Mouse (Mus musculus) left cerebral cortex, adult 2 months (tissue): Measurements from ENCODE around the gene Chd5. TPM values are rescaled to one million over a fixed set of nuclear protein-coding genes. Genes with fewer than 3 reads are reported as not detected.

Experiments used
- DNase-seq, 2 experiments: peaks; one replicate each; pipeline ENCODE4 v3.0.0; 2021 to 2022; ENCODE audit warnings: low spot score in 2 of 2, mixed read lengths in 1 of 2; ENCODE audit errors: extremely low spot score in 1 of 2
- H3K27ac ChIP-seq: fragments of 200-600 bp; 2 replicates; pipeline ENCODE4 v1.8.1; 2022
- H3K4me3 ChIP-seq: fragments of 200-600 bp; 2 replicates; pipeline ENCODE4 v1.8.1; 2022
- CTCF ChIP-seq: fragments of 200-600 bp; IDR thresholded peaks from 2 replicates; pipeline ENCODE4 v1.8.1; 2022; ENCODE audit warnings: antibody characterized with exemption, mild to moderate bottlenecking, moderate library complexity
- intact Hi-C: fragments of 180-260 bp; cut with DNase I; formaldehyde crosslinking; loops from one replicate; pipeline ENCODE4 v1.15.1; 2025
- total RNA-seq, 2 experiments: library from RNA; stranded (reverse); gene quantifications; 2 replicates each; pipeline ENCODE4 v1.2.3; 2021

The Chd5 gene
- total RNA-seq, 2 experiments from 2014 or later = 176 to 194 TPM

DNA sequence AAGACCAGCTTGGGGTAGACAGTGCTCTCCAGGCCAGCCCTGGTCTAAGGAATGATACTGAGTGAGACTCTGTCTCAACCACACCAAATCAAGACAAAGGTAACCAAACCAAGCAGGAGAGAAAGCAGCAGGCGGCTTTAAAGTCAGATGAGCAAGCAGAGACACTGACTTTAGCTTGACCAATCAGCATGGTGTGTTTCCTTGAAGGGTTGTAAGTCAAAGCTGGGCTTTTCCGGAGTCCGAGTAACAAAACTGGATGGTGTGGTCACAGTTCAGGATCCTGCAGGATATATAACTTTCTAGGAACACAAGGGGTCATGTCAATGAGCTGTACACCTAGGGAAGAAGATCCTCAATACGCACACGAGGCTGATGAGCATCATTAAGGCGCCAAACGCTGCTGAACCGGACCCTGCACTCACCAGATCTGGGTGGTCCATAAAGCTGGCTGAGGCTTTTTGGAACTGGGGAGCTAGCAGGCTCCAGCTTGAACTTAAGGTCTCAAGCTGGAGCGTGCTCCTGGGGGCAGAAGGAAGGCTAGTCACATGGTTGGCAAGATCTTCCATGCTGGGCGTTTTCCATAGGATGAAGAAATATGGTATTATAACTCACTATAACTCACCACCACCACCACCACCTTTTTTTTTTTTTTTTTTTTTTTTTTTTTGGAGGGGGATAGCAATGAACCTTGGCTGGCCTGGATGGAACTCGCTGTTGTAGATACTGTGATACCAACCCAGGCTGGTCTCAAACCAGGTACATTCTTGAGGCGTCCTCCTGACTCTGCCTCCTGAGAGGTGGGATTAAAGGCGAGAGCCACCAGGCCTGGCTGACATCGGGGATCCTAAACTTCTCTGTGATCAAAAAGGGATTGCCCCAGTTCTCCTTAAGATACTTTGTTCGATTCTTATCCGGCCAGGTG lies 13.5 kb upstream of the Chd5 start:
- intact Hi-C loops = loop anchor here (5.0 kb wide), 2 partner anchors 152 to 153 kb away; partner anchors contain the start of genes Kcnab2 and Nphp4
- Histone ChIP-seq H3K4me3 (peak overlapping the region; percentile 97), H3K27ac (peak overlapping the region; percentile 34; the same call in 1 of the 2 replicates)
- no peak for DNase-seq
- TF ChIP-seq CTCF = no peak

DNA sequence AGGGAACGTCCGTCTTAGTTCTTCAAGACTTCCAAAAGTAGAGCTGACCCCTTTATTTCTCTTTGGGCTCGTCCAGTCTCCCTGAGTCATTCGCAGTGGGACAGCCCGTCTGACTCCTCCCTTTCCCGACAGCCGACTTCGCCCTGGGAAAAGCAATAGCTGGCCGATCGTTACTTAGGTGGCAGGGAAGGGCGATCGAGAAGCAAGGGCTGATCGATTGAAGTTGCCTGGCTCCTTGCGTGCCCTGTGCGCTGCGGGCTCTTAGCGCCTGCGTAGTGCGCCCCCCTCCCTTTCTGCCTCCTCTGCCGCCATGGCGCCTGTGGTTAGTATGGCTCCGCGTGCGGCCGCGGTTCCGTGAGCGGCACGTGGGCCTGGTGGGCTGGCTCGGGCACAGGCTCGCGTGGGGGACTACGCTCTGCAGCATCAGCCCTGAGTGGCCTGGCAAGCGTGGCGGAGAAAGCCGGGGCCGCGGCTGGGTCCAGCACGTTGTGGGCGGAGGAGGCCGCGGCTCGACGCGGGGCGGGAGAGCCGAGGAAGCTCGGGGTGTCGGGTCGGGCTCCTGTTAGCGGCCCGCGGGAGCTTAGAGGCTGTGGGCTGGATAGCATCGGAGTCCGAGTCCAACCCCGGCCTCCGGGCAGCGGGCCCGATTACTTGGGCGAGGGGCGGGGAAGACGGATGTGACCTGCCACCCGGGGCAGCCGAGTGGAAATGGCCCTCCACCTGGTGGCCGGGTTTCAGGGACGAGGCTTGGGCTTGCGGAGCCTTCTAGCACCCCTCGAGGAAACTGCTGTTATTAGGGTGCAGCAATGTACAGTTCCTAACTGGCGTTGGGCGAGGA lies 12.7 kb upstream of the Chd5 start, which contains the start of gene Rpl22:
Rpl22 (plus strand) TSS at position 169 of the 838 bp plus-strand sequence.
- H3K27ac ChIP-seq = peak within 1 kb of the TSS; percentile 83
- peak; percentile 13; the same call in 1 of the 2 replicates for TF ChIP-seq CTCF
- H3K4me3 ChIP-seq = peak within 1 kb of the TSS; percentile 97
- DNase-seq = peak; percentile 92 to 94
- intact Hi-C loops = loop anchor here (5.0 kb wide), 2 partner anchors 152 to 153 kb away; partner anchors contain the start of genes Kcnab2 and Nphp4

DNA sequence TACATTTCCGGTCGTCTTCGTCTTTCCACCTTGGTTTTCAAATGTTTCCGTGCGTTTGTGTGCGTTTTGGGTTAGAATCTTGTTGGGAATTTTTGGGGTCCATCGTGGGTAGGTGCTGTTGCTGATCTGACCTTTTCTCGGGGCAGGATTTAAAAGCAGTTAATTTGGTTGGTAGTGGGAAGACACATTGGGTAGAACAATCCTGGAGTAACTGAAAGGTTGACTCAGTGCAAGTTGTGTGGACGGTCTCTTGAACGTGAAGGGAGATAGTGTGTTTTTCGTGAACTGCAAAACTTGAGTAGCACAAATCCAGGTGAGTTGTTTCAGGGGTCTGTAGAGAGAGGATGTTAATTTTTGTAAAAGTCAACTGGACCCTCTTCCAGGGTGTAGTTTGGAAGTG lies 11.9 kb upstream of the Chd5 start:
- H3K27ac ChIP-seq = no peak overlapping the region
- TF ChIP-seq CTCF = no peak
- no peak for DNase-seq
- H3K4me3 ChIP-seq = peak overlapping the region; percentile 97
- intact Hi-C loops = loop anchor here (5.0 kb wide), 2 partner anchors 151 to 154 kb away; partner anchors contain the start of genes Kcnab2 and Nphp4

GRCm38 (mm10) chr4:152328691-152329090 lies 9.8 kb upstream of the Chd5 start:
- no peak overlapping the region for H3K4me3 ChIP-seq
- intact Hi-C loops = loop anchor here (5.0 kb wide), 2 partner anchors 149 to 156 kb away; partner anchors contain the start of genes Kcnab2 and Nphp4
- peak; percentile 40; the same call in 1 of the 2 replicates for TF ChIP-seq CTCF
- DNase-seq = peak in 1 of 2 experiments; percentile 35
- H3K27ac ChIP-seq = no peak overlapping the region

DNA sequence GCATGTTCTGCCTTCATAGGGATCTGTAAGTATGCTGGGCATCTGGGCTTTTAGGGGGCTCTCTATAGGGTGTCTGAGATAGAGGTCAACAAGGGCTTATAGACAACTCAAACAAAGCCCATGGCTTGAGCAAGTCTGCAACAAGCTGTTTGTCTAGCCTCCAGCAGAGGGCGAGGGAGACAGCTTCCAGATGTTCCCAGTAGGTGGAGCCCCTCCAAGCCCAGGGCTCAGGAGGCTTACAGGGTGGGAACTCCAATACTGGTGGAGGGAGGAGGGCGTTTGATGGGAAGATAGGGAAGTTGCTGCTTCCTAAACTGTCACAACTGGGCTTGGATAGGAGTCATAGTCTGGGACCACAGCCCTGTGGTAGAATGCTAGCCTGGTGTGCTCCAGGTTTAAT lies 5.5 kb upstream of the Chd5 start:
- DNase-seq = peak; percentile 68 to 69
- intact Hi-C loops = no loop called here
- Histone ChIP-seq H3K4me3 (no peak overlapping the region), H3K27ac (no peak overlapping the region)
- peak; percentile 97 for TF ChIP-seq CTCF

- no peak for TF ChIP-seq CTCF
- intact Hi-C loops = no loop called here
- Histone ChIP-seq H3K27ac (no peak overlapping the region), H3K4me3 (no peak overlapping the region)
- DNase-seq = no peak
Observed at GRCm38 (mm10) chr4:152333587-152333986, 4.9 kb upstream of the Chd5 start.

DNA sequence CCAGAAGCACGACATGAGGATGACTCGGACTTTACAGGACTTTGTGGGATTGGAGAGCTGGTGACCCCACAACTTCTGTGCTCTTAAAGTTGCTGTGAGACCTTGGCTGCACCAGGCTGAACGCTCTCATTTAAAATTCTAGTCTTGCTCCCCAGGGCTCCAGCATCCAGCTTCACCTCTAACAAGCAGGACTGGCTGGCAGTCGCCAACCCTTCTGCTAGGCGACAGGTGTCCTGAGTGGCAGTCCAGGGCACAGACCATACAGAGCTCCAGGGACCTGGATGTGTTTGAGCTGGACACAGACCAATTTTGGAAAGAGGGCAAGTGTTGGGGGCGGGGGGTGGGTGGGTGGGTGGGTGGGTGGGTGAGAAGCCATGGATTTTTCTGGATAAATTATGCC lies 679 bp upstream of the Chd5 start:
- DNase-seq = no peak
- Histone ChIP-seq H3K4me3 (no peak overlapping the region), H3K27ac (no peak overlapping the region; the same call in 1 of the 2 replicates)
- intact Hi-C loops = loop anchor here (5.0 kb wide), 1 partner anchor 155 kb away; no protein-coding TSS in a partner anchor
- TF ChIP-seq CTCF = no peak

DNA sequence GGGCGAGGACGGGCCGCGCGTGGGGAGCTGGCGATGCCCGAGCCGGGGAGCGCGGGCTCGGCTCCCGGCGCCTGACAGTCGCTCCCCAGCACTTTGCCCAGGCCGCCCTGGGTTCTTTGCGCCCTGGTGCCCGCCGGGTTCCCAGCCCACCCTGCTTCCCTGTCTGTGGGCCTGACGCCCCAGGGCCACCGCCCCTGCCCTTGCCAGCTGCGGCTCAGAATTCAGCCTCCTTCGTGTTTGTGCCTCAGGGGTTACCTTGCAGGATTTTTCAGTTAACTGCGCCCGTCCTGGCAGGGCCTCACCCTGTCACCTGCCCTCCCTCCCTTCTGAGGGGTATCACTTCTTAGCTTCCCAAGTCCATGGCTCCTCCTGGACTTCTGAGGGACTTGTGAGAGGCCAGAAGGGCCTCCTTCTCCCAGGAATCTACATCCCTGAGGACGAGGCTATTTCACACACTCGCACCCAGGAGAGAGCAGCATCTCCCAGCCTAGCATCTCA lies 891 bp downstream of the Chd5 start:
- intact Hi-C loops = loop anchor here (5.0 kb wide), 1 partner anchor 153 kb away; no protein-coding TSS in a partner anchor
- Histone ChIP-seq H3K4me3 (peak overlapping the region; percentile 56), H3K27ac (peak overlapping the region; percentile 83)
- no peak for TF ChIP-seq CTCF
- DNase-seq = peak in 1 of 2 experiments; percentile 36

DNA sequence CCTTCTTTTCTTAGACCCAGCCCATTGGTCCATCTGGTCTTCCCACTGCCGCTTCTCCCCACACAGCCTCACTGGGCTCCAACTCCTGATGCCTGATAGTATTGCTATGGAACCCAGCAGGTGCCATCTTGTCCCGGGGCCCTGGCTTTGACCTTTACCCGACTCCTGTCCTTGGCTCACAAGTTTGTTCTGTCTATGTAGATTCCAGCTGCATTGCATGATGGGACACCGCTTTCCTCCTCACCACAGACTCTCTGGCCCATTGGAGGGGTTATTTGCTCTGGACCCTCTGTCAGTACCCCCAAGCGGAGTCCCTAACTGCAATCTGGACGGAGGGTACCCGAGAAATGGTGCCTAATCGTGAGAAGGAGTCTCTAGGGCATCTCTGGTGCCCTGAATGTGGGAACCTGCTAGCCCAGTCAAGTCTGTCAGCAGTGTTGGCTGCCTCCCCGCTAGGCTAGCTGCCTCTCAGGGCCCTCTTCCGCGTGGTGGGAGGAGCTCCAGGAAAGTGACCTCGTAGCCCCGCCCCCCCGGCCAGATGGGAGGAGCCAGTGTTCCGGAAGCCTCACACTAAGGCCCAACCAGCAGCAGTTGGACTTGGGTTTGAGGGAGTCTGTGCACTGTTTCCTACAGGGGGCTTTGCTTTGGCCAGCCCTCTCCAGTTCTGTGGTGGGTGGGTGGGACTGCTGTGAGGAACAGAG lies 2.3 kb downstream of the Chd5 start:
- intact Hi-C loops = no loop called here
- Histone ChIP-seq H3K4me3 (no peak overlapping the region), H3K27ac (no peak overlapping the region)
- DNase-seq = no peak
- no peak for TF ChIP-seq CTCF

DNA sequence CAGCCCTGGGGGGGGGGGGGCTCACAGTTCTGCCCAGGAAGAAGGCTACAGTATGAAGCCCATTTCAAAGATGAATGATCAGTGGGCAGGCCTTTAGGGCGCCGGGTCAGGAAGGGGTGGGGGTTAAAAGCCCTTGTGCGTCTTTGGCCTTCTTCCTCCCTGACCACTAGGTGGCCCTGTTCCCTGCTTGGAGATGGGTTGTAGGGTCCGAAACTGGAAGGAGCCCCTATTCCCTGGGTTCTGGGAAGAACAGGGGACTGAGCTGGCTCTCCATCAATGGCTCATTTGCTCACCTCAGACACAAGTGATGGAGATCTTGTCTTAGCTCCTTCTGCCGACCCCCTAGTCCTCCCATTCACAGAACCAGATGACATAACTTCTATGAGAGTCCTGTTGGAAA lies 4.8 kb downstream of the Chd5 start:
- Histone ChIP-seq H3K27ac (no peak overlapping the region), H3K4me3 (no peak overlapping the region)
- DNase-seq = no peak
- intact Hi-C loops = no loop called here
- TF ChIP-seq CTCF = peak; percentile 69

DNA sequence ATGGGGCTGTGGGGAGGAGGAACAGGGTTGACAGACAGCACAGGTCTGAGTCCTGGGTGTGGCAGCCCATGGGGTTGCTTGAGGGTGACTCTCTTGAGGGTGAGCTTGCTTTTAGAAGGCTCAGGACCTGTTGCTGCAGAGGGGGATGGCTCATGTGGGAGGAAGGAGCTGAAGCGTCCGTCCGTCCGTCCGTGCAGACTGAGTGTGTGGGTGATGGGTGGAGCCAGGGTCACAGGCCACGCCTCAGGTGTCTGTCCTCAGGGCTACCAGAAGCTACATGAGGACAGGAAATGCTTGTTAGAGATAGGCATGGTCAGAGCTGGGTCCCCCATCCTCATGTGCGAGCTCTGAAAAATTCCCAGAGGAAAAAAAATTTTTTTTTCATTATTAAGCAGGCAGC lies 6.2 kb downstream of the Chd5 start:
- no peak for TF ChIP-seq CTCF
- Histone ChIP-seq H3K4me3 (no peak overlapping the region), H3K27ac (peak overlapping the region; percentile 8; the same call in 1 of the 2 replicates)
- intact Hi-C loops = no loop called here
- no peak for DNase-seq
